Mouse (Mus musculus) right cerebral cortex, postnatal 10 days (tissue): ENCODE measurements around the gene Glis3.
A peak's percentile ranks its signal among the peaks of the same experiment; 100 is the strongest.

Experiments used
- DNase-seq, 2 experiments: peaks; one replicate each; pipeline ENCODE4 v3.0.0; 2021; ENCODE audit warnings: low spot score in 2 of 2

Glis3 gene

GRCm38 (mm10) chr19:28592981-28593380 is 86.9 kb downstream of the Glis3 start:
- DNase-seq = no peak

- DNase-seq = no peak
Observed at GRCm38 (mm10) chr19:28591736-28592477, 88.0 kb downstream of the Glis3 start.

- DNase-seq = peak in 1 of 2 experiments; percentile 45
Observed at GRCm38 (mm10) chr19:28580499-28580898, 99.4 kb downstream of the Glis3 start.

GRCm38 (mm10) chr19:28579724-28580375 is 100.0 kb downstream of the Glis3 start:
- DNase-seq = no peak

GRCm38 (mm10) chr19:28577023-28577422 is 102.9 kb downstream of the Glis3 start:
- peak; percentile 36 to 46 for DNase-seq

- DNase-seq = no peak
Observed at GRCm38 (mm10) chr19:28576619-28577018, 103.3 kb downstream of the Glis3 start.

- DNase-seq = peak in 1 of 2 experiments; percentile 13
Observed at GRCm38 (mm10) chr19:28573641-28574040, 106.2 kb downstream of the Glis3 start.

GRCm38 (mm10) chr19:28569856-28570255 is 110.0 kb downstream of the Glis3 start:
- DNase-seq = peak in 1 of 2 experiments; percentile 9

GRCm38 (mm10) chr19:28567100-28567499 is 112.8 kb downstream of the Glis3 start:
- no peak for DNase-seq

- DNase-seq = peak in 1 of 2 experiments; percentile 4
Observed at GRCm38 (mm10) chr19:28566554-28566953, 113.3 kb downstream of the Glis3 start.

GRCm38 (mm10) chr19:28561697-28562002 is 118.2 kb downstream of the Glis3 start:
- peak in 1 of 2 experiments; percentile 6 for DNase-seq

GRCm38 (mm10) chr19:28560801-28561696 is 118.8 kb downstream of the Glis3 start:
- DNase-seq = peak in 1 of 2 experiments; percentile 21

- peak in 1 of 2 experiments; percentile 17 for DNase-seq
Observed at GRCm38 (mm10) chr19:28559836-28560235, 120.0 kb downstream of the Glis3 start.

GRCm38 (mm10) chr19:28559400-28559799 is 120.5 kb downstream of the Glis3 start:
- peak in 1 of 2 experiments; percentile 2 for DNase-seq

GRCm38 (mm10) chr19:28558661-28559060 is 121.2 kb downstream of the Glis3 start:
- DNase-seq = peak in 1 of 2 experiments; percentile 10

- DNase-seq = peak in 1 of 2 experiments; percentile 6
Observed at GRCm38 (mm10) chr19:28557559-28558328, 122.1 kb downstream of the Glis3 start.

GRCm38 (mm10) chr19:28555181-28555929 is 124.5 kb downstream of the Glis3 start:
- DNase-seq = peak in 1 of 2 experiments; percentile 8

GRCm38 (mm10) chr19:28550611-28551010 is 129.3 kb downstream of the Glis3 start:
- DNase-seq = no peak

- DNase-seq = no peak
Observed at GRCm38 (mm10) chr19:28546933-28547332, 132.9 kb downstream of the Glis3 start.

GRCm38 (mm10) chr19:28545493-28545892 is 134.4 kb downstream of the Glis3 start:
- DNase-seq = no peak

GRCm38 (mm10) chr19:28538813-28539212 is 141.1 kb downstream of the Glis3 start:
- DNase-seq = no peak
